Mouse (Mus musculus): ENCODE results near the gene Klf13.

Gene Klf13

GRCm38 (mm10) chr7:63949176-63949575, 10.5 kb upstream of the Klf13 start:
- no peak for DNase-seq (ENCODE audit: low spot score in 2 of 2)

GRCm38 (mm10) chr7:63947514-63948487, 9.1 kb upstream of the Klf13 start:
- DNase-seq (ENCODE audit: low spot score in 2 of 2): no peak

- no peak for DNase-seq (ENCODE audit: low spot score in 2 of 2)
Observed at GRCm38 (mm10) chr7:63943946-63944345, 5.2 kb upstream of the Klf13 start.

- DNase-seq (ENCODE audit: low spot score in 2 of 2): peak in 1 of 2 experiments; percentile 57
Observed at GRCm38 (mm10) chr7:63941501-63941900, 2.8 kb upstream of the Klf13 start.

- no peak for DNase-seq (ENCODE audit: low spot score in 2 of 2)
Observed at GRCm38 (mm10) chr7:63941050-63941449, 2.3 kb upstream of the Klf13 start.

GRCm38 (mm10) chr7:63940321-63940720, 1.6 kb upstream of the Klf13 start:
- no peak for DNase-seq (ENCODE audit: low spot score in 2 of 2)

- peak; percentile 85 to 93 for DNase-seq (ENCODE audit: low spot score in 2 of 2)
Observed at GRCm38 (mm10) chr7:63939397-63939951, 759 bp upstream of the Klf13 start.

GRCm38 (mm10) chr7:63938066-63938913, 425 bp downstream of the Klf13 start:
- peak in 1 of 2 experiments; percentile 85 for DNase-seq (ENCODE audit: low spot score in 2 of 2)

- DNase-seq (ENCODE audit: low spot score in 2 of 2): peak; percentile 88 to 94
Observed at GRCm38 (mm10) chr7:63937236-63938065, 1.3 kb downstream of the Klf13 start.

- DNase-seq (ENCODE audit: low spot score in 2 of 2): no peak
Observed at GRCm38 (mm10) chr7:63936986-63937235, 1.8 kb downstream of the Klf13 start.

GRCm38 (mm10) chr7:63936188-63936985, 2.3 kb downstream of the Klf13 start:
- peak; percentile 85 to 89 for DNase-seq (ENCODE audit: low spot score in 2 of 2)

- no peak for DNase-seq (ENCODE audit: low spot score in 2 of 2)
Observed at GRCm38 (mm10) chr7:63935809-63936187, 2.9 kb downstream of the Klf13 start.

- no peak for DNase-seq (ENCODE audit: low spot score in 2 of 2)
Observed at GRCm38 (mm10) chr7:63934530-63934929, 4.2 kb downstream of the Klf13 start.

GRCm38 (mm10) chr7:63933905-63934304, 4.8 kb downstream of the Klf13 start:
- DNase-seq (ENCODE audit: low spot score in 2 of 2): no peak

- DNase-seq (ENCODE audit: low spot score in 2 of 2): no peak
Observed at GRCm38 (mm10) chr7:63932461-63932860, 6.3 kb downstream of the Klf13 start.

GRCm38 (mm10) chr7:63930766-63931165, 7.9 kb downstream of the Klf13 start:
- no peak for DNase-seq (ENCODE audit: low spot score in 2 of 2)

GRCm38 (mm10) chr7:63930132-63930531, 8.6 kb downstream of the Klf13 start:
- DNase-seq (ENCODE audit: low spot score in 2 of 2): no peak

- DNase-seq (ENCODE audit: low spot score in 2 of 2): no peak
Observed at GRCm38 (mm10) chr7:63929080-63929479, 9.6 kb downstream of the Klf13 start.

- no peak for DNase-seq (ENCODE audit: low spot score in 2 of 2)
Observed at GRCm38 (mm10) chr7:63927121-63927520, 11.6 kb downstream of the Klf13 start.

- no peak for DNase-seq (ENCODE audit: low spot score in 2 of 2)
Observed at GRCm38 (mm10) chr7:63926492-63926891, 12.2 kb downstream of the Klf13 start.
